Mouse (Mus musculus): ENCODE results near the gene Cd28.

- no peak for TF ChIP-seq CTCF (IDR thresholded peaks at IDR 0.05; ENCODE audit: control insufficient read depth, insufficient read depth, insufficient read length)
- TF ChIP-seq MYOD1 (IDR thresholded peaks at IDR 0.05; ENCODE audit: control insufficient read depth, insufficient read length, low read depth), result no peak
- TF ChIP-seq FOSL1 (IDR thresholded peaks at IDR 0.05; ENCODE audit: insufficient read depth, low read length, poor library complexity, severe bottlenecking), result no peak
- TF ChIP-seq MAX (IDR thresholded peaks at IDR 0.05), result no peak
- no peak for TF ChIP-seq USF1 (IDR thresholded peaks at IDR 0.05; ENCODE audit: low read depth)
- no peak for TF ChIP-seq MYOG (IDR thresholded peaks at IDR 0.05; ENCODE audit: control insufficient read depth, extremely low read depth, insufficient read length)
- no peak for TF ChIP-seq CEBPB (IDR thresholded peaks at IDR 0.05; ENCODE audit: low read depth)
Observed at GRCm38 (mm10) chr1:60778465-60779115, 62.0 kb downstream of the Cd28 start.
